Mouse (Mus musculus) heart, embryonic 14.5 days (tissue): ENCODE measurements around the gene 0610010K14Rik. TPM values are rescaled to one million over a fixed set of nuclear protein-coding genes. Genes with fewer than 3 reads are reported as not detected.

ENCODE experiments used
- ATAC-seq: fragments of 200-750 bp; cut with Nextera tagmentation; 2 replicates; pipeline ENCODE4 v1.8.0; 2017; ENCODE audit warnings: low read depth, moderate TSS enrichment; ENCODE audit not compliant: insufficient number of reproducible peaks, insufficient read depth, low FRiP score
- H3K27ac ChIP-seq, 2 experiments: fragments of 200-500 bp in 1 of 2; fragments of 300-500 bp in 1 of 2; sonication (generic) in 1 of 2; replicated peaks in 1 of 2; 2 replicates each; pipeline ENCODE4 v1.5.1; 2012 to 2014; ENCODE audit warnings: low read depth in 2 of 2, low read length in 2 of 2, control low read depth in 1 of 2, mild to moderate bottlenecking in 1 of 2, mixed read lengths in 1 of 2; ENCODE audit not compliant: control insufficient read depth in 1 of 2, insufficient read depth in 1 of 2
- H3K27me3 ChIP-seq: fragments of 300-500 bp; sonication (generic); 2 replicates; pipeline ENCODE4 v1.6.1; 2014; ENCODE audit warnings: mild to moderate bottlenecking, low read length, control low read depth; ENCODE audit not compliant: control insufficient read depth, insufficient read depth
- H3K36me3 ChIP-seq: fragments of 300-500 bp; sonication (generic); 2 replicates; pipeline ENCODE4 v1.6.1; 2014; ENCODE audit warnings: mild to moderate bottlenecking, control low read depth, low read length, mixed read lengths; ENCODE audit not compliant: control insufficient read depth, insufficient read depth
- H3K4me1 ChIP-seq, 2 experiments: fragments of 200-500 bp in 1 of 2; fragments of 300-500 bp in 1 of 2; sonication (generic) in 1 of 2; 2 replicates each; pipeline ENCODE4 v1.6.1; 2012 to 2014; ENCODE audit warnings: low read length in 2 of 2, control low read depth in 1 of 2, mixed read lengths in 1 of 2; ENCODE audit not compliant: control insufficient read depth in 2 of 2, insufficient read depth in 2 of 2
- H3K4me2 ChIP-seq: fragments of 300-500 bp; sonication (generic); 2 replicates; pipeline ENCODE4 v1.6.1; 2014; ENCODE audit warnings: mild to moderate bottlenecking, low read length
- H3K4me3 ChIP-seq, 2 experiments: fragments of 200-500 bp in 1 of 2; fragments of 300-500 bp in 1 of 2; sonication (generic) in 1 of 2; 2 replicates each; pipeline ENCODE4 v1.5.1; 2012 to 2014; ENCODE audit warnings: low read length in 2 of 2, mild to moderate bottlenecking in 2 of 2, control low read depth in 1 of 2, low read depth in 1 of 2, moderate library complexity in 1 of 2; ENCODE audit not compliant: control insufficient read depth in 1 of 2, insufficient read depth in 1 of 2
- H3K9ac ChIP-seq: fragments of 300-500 bp; sonication (generic); 2 replicates; pipeline ENCODE4 v1.6.1; 2014; ENCODE audit warnings: mild to moderate bottlenecking, low read length
- H3K9me3 ChIP-seq: fragments of 300-500 bp; sonication (generic); 2 replicates; pipeline ENCODE4 v1.6.1; 2016; ENCODE audit warnings: low read length, control low read depth; ENCODE audit not compliant: control insufficient read depth
- WGBS: fragments of 180-500 bp; shearing (Covaris S2); extraction: QIAGEN DNeasy Blood & Tissue Kit; methylation state at CpG from one replicate; pipeline ENCODE4 v1.1.7; 2014; 5-methylcytosine and 5-hydroxymethylcytosine counted together
- polyA plus RNA-seq: library from polyadenylated mRNA; unstranded; fragments of >200 nt; fragmentation: Nextera tagmentation; extraction: Ambion mirVana; gene quantifications from 2 replicates; pipeline ENCODE4 v1.2.1, GENCODE M21; 2014

0610010K14Rik gene
- polyA plus RNA-seq, 1 experiment from 2014 or later = 139 TPM

- Histone ChIP-seq H3K36me3 (no peaks in the 10 kb centered on the region), H3K4me3 (no peak overlapping the region), H3K4me2 (no peak overlapping the region), H3K27me3 (peaks cover 45% of the 10 kb centered on the region), H3K9ac (no peak overlapping the region), H3K27ac (no peak overlapping the region), H3K4me1 (peaks cover 5 to 8% of the 10 kb centered on the region in 2 experiments; a peak in 3 of 4 replicates), H3K9me3 (no peaks in the 10 kb centered on the region)
- 53% methylated on average over 11 of the region's 11 CpGs for WGBS
- no peak for ATAC-seq
Measured at GRCm38 (mm10) chr11:70250150-70250549, 12.4 kb upstream of the 0610010K14Rik start.

DNA sequence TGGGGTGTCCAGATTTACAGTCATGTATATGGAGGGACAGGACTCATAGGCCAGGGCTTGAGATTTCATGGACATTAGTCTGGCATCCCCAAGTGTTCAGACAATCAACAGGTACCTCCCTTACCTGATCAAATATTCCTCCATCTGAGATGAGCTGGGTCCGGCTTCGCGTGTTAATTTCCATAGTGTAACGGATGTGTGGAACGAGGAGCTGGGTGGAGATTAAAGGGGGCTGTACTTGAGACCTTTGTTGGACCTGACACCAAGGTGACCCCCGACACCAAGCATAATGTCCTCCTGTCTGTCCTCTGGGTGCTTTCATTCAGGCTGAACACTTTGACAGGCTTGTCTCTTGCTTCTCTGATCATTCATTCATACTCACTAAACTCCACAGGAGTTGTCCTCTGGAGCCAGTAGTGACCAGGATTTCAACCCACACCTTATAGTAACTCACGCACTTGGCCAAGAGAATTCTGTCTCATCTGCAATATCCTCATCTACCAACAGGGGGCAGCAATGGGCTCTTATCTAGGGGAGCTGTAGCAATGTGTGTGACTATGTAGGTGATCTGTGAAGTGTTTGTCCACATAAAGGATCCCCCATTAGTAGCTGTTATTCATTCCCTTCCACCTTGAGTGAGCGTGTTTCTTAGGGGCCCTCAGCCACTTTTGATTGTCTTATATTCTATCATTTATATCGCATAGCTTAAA lies 9.6 kb upstream of the 0610010K14Rik start:
- H3K4me1 ChIP-seq = peaks cover 0 to 2% of the 10 kb centered on the region in 2 experiments; a peak in 1 of 4 replicates
- H3K4me3 ChIP-seq = no peak overlapping the region
- WGBS = 46% methylated on average over 9 of the region's 9 CpGs
- H3K27me3 ChIP-seq = peaks cover 18% of the 10 kb centered on the region
- no peak overlapping the region for H3K27ac ChIP-seq
- peak; percentile 15; the same call in 1 of the 2 replicates for ATAC-seq
- no peak overlapping the region for H3K9ac ChIP-seq
- H3K9me3 ChIP-seq = no peaks in the 10 kb centered on the region
- no peaks in the 10 kb centered on the region for H3K36me3 ChIP-seq
- H3K4me2 ChIP-seq = no peak overlapping the region

DNA sequence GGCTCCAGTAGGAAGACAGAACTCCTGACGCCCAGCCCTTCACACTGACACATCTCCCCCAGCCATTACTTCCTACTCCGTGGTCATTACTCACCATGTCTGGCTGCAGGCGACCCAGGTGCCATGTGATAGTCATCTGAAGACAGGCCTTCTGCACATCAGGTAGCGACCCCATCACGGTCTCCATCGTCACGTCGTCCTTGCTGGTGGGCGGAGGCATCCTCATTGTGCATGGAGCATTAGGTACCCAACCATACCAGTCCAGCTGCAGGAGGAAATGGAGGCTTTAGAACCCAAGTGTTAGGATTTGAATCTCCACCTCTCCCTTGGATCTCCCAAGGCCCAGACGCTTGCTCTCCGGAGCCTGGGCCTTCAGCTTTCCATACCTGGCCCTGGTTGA lies 4.9 kb upstream of the 0610010K14Rik start:
- Histone ChIP-seq H3K4me3 (no peak overlapping the region), H3K27ac (no peak overlapping the region), H3K36me3 (no peaks in the 10 kb centered on the region), H3K4me1 (peaks cover 5 to 12% of the 10 kb centered on the region in 2 experiments), H3K9me3 (no peaks in the 10 kb centered on the region), H3K27me3 (peaks cover 7% of the 10 kb centered on the region; the same call in 1 of the 2 replicates), H3K4me2 (no peak overlapping the region), H3K9ac (no peak overlapping the region)
- ATAC-seq = no peak
- 65% methylated on average over 11 of the region's 11 CpGs for WGBS

- peak within 1 kb of the TSS; percentile 89 to 94 for H3K27ac ChIP-seq
- no peaks in the 10 kb centered on the region for H3K27me3 ChIP-seq
- peaks cover 8 to 21% of the 10 kb centered on the region in 2 experiments for H3K4me1 ChIP-seq
- no peaks in the 10 kb centered on the region for H3K9me3 ChIP-seq
- H3K36me3 ChIP-seq = peaks cover 13% of the 10 kb centered on the region
- peak; percentile 45 for ATAC-seq
- peak within 1 kb of the TSS; percentile 87 for H3K9ac ChIP-seq
- WGBS = under 1% methylated on average over 29 of the region's 35 CpGs
- H3K4me2 ChIP-seq = peak within 1 kb of the TSS; percentile 86
- H3K4me3 ChIP-seq = peak within 1 kb of the TSS; percentile 63 to 88
Measured at GRCm38 (mm10) chr11:70239541-70240279, 2.0 kb upstream of the 0610010K14Rik start, which contains the start of the genes Gm21988 and Rnasek. Gene Gm21988 (minus strand): TSS chr11:70239830. Gene Rnasek (minus strand): TSS chr11:70239842.

- Histone ChIP-seq H3K4me3 (peak overlapping the region; percentile 63 to 88), H3K27ac (peak overlapping the region; percentile 82 to 89), H3K9ac (peak overlapping the region; percentile 87), H3K4me1 (peaks cover 8 to 21% of the 10 kb centered on the region in 2 experiments), H3K36me3 (peaks cover 14% of the 10 kb centered on the region), H3K27me3 (no peaks in the 10 kb centered on the region), H3K4me2 (peak overlapping the region; percentile 86), H3K9me3 (no peaks in the 10 kb centered on the region)
- WGBS = 12% methylated on average over 23 of the region's 23 CpGs
- ATAC-seq = no peak
Measured at GRCm38 (mm10) chr11:70238591-70239440, 1.1 kb upstream of the 0610010K14Rik start.

GRCm38 (mm10) chr11:70236717-70237116 lies 997 bp downstream of the 0610010K14Rik start:
- Histone ChIP-seq H3K9ac (peak overlapping the region; percentile 87), H3K36me3 (peaks cover 14% of the 10 kb centered on the region), H3K9me3 (no peaks in the 10 kb centered on the region), H3K4me2 (peak overlapping the region; percentile 86), H3K4me1 (peaks cover 10 to 35% of the 10 kb centered on the region in 2 experiments), H3K27ac (peak overlapping the region; percentile 65 to 89; a peak in 3 of 4 replicates), H3K4me3 (peak overlapping the region; percentile 21 to 88), H3K27me3 (no peaks in the 10 kb centered on the region)
- 7% methylated on average over 7 of the region's 7 CpGs for WGBS
- no peak for ATAC-seq
